Mouse (Mus musculus): ENCODE measurements at regions not wholly inside any gene's neighbourhood (a gene's known extent, or its start where the extent isn't known, plus 50 kb on each side); places are given as distances from the start of the nearest gene placed in this dataset.

DNA sequence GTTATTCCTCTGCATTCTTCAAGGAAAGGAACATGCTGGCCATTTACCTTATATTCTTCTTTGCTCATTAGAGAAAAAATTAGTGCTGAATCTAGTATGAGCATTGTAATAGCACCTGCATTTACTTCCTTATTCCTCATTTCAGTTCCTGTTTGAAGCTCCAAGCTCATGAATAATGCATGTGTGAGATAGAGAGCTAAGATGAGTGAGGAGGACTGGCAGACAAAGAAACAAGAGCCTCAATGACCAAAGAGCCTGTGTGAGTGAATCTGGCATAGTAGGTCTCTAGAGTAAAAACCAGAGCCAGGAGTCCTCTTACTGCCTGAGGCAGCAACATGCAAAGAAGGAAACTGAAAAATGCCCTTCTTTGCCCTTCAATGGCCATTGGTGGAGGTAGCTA is 365.4 kb upstream of the Adgrl4 start:
- H3K27ac ChIP-seq (replicated peaks; ENCODE audit: low read depth, low read length): no peak overlapping the region
- no peaks in the 10 kb centered on the region for H3K4me1 ChIP-seq (ENCODE audit: control insufficient read depth, insufficient read depth, low read length)
- ATAC-seq (ENCODE audit: insufficient number of reproducible peaks, low FRiP score, low TSS enrichment, low read depth) (no peak), DNase-seq (ENCODE audit: low spot score) (no peak)
- no peaks in the 10 kb centered on the region for H3K27me3 ChIP-seq (ENCODE audit: control insufficient read depth, insufficient read depth, low read length)
- H3K9ac ChIP-seq (ENCODE audit: low read length): no peak overlapping the region
- H3K36me3 ChIP-seq (ENCODE audit: control insufficient read depth, insufficient read depth, low read length): no peaks in the 10 kb centered on the region
- no peak overlapping the region for H3K4me2 ChIP-seq (ENCODE audit: low read depth, severe bottlenecking)
- no peaks in the 10 kb centered on the region for H3K9me3 ChIP-seq (ENCODE audit: control insufficient read depth, low read length)
- no peak overlapping the region for H3K4me3 ChIP-seq (ENCODE audit: low read depth, low read length)

DNA sequence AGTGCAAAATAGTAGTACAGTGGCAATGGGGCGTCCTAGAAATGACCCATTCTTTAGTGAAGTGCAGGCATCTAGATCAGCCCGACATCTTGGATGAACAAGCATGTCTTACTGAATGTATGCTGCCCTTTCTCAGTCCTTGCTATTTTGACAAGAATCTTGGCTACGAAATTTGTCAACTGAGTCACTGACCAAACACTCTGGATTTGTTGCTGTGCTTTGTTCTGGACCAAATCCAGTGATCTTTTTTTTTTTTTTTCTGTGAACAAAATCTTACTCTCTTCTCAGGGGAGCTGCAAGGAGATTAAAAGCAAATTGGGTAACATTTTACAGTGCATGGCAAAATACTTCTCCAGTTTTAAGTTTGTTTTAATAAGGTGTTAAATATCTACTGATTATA is 320.9 kb upstream of the Adgrl4 start:
- Histone ChIP-seq H3K27me3 (ENCODE audit: control insufficient read depth, insufficient read depth, low read length) (no peaks in the 10 kb centered on the region), H3K9me3 (ENCODE audit: control insufficient read depth, low read length) (no peaks in the 10 kb centered on the region), H3K4me3 (ENCODE audit: low read depth, low read length) (no peak overlapping the region), H3K9ac (ENCODE audit: low read length) (no peak overlapping the region), H3K4me2 (ENCODE audit: low read depth, severe bottlenecking) (no peak overlapping the region), H3K4me1 (ENCODE audit: control insufficient read depth, insufficient read depth, low read length) (no peaks in the 10 kb centered on the region), H3K36me3 (ENCODE audit: control insufficient read depth, insufficient read depth, low read length) (no peaks in the 10 kb centered on the region), H3K27ac (replicated peaks; ENCODE audit: low read depth, low read length) (no peak overlapping the region)
- ATAC-seq (ENCODE audit: insufficient number of reproducible peaks, low FRiP score, low TSS enrichment, low read depth) (no peak), DNase-seq (ENCODE audit: low spot score) (no peak)
- 86% methylated on average over 3 of the region's 3 CpGs for WGBS

DNA sequence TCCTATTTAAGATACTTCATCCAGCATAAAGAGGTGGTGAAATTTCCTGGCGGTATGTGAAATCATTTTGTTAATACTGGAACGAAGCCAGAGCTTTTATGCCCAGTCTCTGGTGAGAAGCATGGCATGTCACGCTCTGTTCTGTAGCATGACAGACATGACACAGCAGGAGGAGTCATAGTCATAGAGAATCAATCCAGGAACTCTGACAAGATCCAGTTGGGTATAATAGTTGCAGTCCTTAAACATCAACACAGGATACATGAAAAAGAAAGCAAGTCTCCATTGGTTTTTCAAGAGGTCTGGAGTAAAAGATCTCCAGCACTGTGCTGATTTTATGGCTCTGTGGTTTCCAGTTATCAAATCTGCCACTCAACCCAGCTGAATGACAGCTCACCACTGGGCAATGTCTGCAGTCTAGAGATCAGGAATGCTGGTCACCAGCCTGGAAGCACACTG is 320.1 kb upstream of the Adgrl4 start:
- ATAC-seq (ENCODE audit: insufficient number of reproducible peaks, low FRiP score, low TSS enrichment, low read depth) (no peak), DNase-seq (ENCODE audit: low spot score) (no peak)
- Histone ChIP-seq H3K4me3 (ENCODE audit: low read depth, low read length) (no peak overlapping the region), H3K4me2 (ENCODE audit: low read depth, severe bottlenecking) (no peak overlapping the region), H3K27me3 (ENCODE audit: control insufficient read depth, insufficient read depth, low read length) (no peaks in the 10 kb centered on the region), H3K9me3 (ENCODE audit: control insufficient read depth, low read length) (no peaks in the 10 kb centered on the region), H3K9ac (ENCODE audit: low read length) (no peak overlapping the region), H3K36me3 (ENCODE audit: control insufficient read depth, insufficient read depth, low read length) (no peaks in the 10 kb centered on the region), H3K4me1 (ENCODE audit: control insufficient read depth, insufficient read depth, low read length) (no peaks in the 10 kb centered on the region), H3K27ac (replicated peaks; ENCODE audit: low read depth, low read length) (no peak overlapping the region)
- WGBS: 88% methylated on average over 3 of the region's 3 CpGs

DNA sequence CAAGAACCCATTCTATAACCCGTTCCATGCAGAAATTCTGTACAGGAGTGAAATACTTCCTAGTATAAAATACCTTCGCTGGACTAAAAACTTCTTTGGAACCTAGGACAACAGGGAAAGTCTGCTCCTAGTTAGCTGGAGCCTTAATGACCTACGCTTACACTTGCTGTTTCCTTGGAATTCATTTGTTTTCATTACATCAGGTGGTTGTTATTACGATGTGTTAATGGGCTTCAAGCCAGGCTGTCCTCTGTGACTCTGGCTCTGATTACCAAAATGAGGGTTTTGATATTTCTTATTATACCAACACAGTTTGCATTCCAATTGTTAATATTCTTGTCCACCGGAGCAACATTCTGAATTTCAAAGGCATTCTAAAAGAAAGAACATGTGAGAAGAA is 313.6 kb upstream of the Adgrl4 start:
- H3K9ac ChIP-seq (ENCODE audit: low read length): no peak overlapping the region
- no peaks in the 10 kb centered on the region for H3K27me3 ChIP-seq (ENCODE audit: control insufficient read depth, insufficient read depth, low read length)
- DNase-seq (ENCODE audit: low spot score) (no peak), ATAC-seq (ENCODE audit: insufficient number of reproducible peaks, low FRiP score, low TSS enrichment, low read depth) (no peak)
- no peaks in the 10 kb centered on the region for H3K9me3 ChIP-seq (ENCODE audit: control insufficient read depth, low read length)
- no peaks in the 10 kb centered on the region for H3K36me3 ChIP-seq (ENCODE audit: control insufficient read depth, insufficient read depth, low read length)
- 0 out of 2 replicates have a peak, but pooled peaks cover 2% of the 10 kb centered on the region for H3K4me1 ChIP-seq (ENCODE audit: control insufficient read depth, insufficient read depth, low read length)
- H3K4me2 ChIP-seq (ENCODE audit: low read depth, severe bottlenecking): no peak overlapping the region
- no peak overlapping the region for H3K27ac ChIP-seq (replicated peaks; ENCODE audit: low read depth, low read length)
- WGBS: 22% methylated on average over 5 of the region's 5 CpGs
- H3K4me3 ChIP-seq (ENCODE audit: low read depth, low read length): no peak overlapping the region

DNA sequence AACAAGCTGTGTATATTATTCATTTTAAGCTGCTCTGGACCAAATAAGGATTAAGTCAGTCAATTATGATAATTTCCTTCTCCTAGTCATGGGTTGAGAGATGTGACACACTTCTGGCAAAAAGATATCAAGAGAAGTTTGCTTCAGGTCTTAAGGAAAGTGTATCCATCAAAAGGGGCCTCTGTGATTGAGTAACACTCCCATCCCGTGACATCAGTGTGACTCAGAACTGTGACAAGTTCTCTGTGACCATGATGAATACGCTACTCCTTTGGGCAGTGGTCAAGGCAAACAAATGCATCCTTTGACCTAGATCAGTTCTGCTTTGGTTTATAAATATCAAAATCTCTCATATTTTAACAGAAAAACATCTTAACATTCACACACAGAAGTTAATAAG is 290.8 kb upstream of the Adgrl4 start:
- ATAC-seq (ENCODE audit: insufficient number of reproducible peaks, low FRiP score, low TSS enrichment, low read depth) (no peak), DNase-seq (ENCODE audit: low spot score) (no peak)
- no peaks in the 10 kb centered on the region for H3K36me3 ChIP-seq (ENCODE audit: control insufficient read depth, insufficient read depth, low read length)
- H3K27me3 ChIP-seq (ENCODE audit: control insufficient read depth, insufficient read depth, low read length): no peaks in the 10 kb centered on the region
- H3K4me1 ChIP-seq (ENCODE audit: control insufficient read depth, insufficient read depth, low read length): no peaks in the 10 kb centered on the region
- no peak overlapping the region for H3K4me3 ChIP-seq (ENCODE audit: low read depth, low read length)
- no peak overlapping the region for H3K4me2 ChIP-seq (ENCODE audit: low read depth, severe bottlenecking)
- H3K9me3 ChIP-seq (ENCODE audit: control insufficient read depth, low read length): no peaks in the 10 kb centered on the region
- WGBS: 92% methylated on average over 2 of the region's 2 CpGs
- no peak overlapping the region for H3K9ac ChIP-seq (ENCODE audit: low read length)
- H3K27ac ChIP-seq (replicated peaks; ENCODE audit: low read depth, low read length): no peak overlapping the region

DNA sequence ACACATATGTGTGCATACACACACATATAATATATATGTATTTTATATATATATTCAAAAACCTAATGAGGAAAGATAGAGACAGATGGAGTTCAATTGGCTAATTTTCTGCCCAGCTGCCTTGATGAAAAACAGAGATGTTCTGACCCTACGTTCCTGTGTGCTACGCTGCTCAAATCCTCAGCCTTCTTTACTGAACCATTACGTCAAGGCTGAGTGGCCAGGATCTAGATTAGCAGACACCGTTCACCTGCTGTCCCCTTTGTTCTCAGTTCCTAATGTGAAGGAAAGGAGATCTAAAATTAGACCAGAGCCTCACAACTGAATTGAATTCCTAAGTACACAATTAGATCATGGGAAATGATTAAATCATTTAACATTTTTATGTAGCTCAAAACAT is 284.3 kb upstream of the Adgrl4 start:
- Histone ChIP-seq H3K36me3 (ENCODE audit: control insufficient read depth, insufficient read depth, low read length) (no peaks in the 10 kb centered on the region), H3K4me1 (ENCODE audit: control insufficient read depth, insufficient read depth, low read length) (no peaks in the 10 kb centered on the region), H3K27me3 (ENCODE audit: control insufficient read depth, insufficient read depth, low read length) (no peaks in the 10 kb centered on the region), H3K4me2 (ENCODE audit: low read depth, severe bottlenecking) (no peak overlapping the region), H3K9me3 (ENCODE audit: control insufficient read depth, low read length) (no peaks in the 10 kb centered on the region), H3K27ac (replicated peaks; ENCODE audit: low read depth, low read length) (no peak overlapping the region), H3K4me3 (ENCODE audit: low read depth, low read length) (no peak overlapping the region), H3K9ac (ENCODE audit: low read length) (no peak overlapping the region)
- ATAC-seq (ENCODE audit: insufficient number of reproducible peaks, low FRiP score, low TSS enrichment, low read depth): no peak
- DNase-seq (ENCODE audit: low spot score): no peak
- 75% methylated on average over 4 of the region's 4 CpGs for WGBS

DNA sequence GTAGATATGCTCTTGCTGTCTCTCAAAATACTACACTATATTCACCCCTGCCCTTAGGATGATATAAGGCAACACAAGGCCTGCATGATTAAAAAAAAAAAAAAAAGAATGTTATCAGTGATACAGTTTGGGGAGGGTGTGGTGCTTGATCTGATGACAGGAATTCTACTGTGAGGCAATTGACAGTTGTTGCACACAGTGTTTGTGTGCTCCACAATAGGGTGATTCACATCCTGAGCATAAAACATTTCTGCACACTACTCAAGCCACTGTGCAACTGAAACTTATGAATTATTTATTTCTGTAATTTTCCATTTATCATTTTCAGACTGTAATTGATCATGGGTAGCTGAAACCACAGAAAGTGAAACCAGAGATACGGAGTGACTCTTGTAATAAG is 277.2 kb upstream of the Adgrl4 start:
- Histone ChIP-seq H3K36me3 (ENCODE audit: control insufficient read depth, insufficient read depth, low read length) (no peaks in the 10 kb centered on the region), H3K9me3 (ENCODE audit: control insufficient read depth, low read length) (no peaks in the 10 kb centered on the region), H3K9ac (ENCODE audit: low read length) (no peak overlapping the region), H3K27me3 (ENCODE audit: control insufficient read depth, insufficient read depth, low read length) (no peaks in the 10 kb centered on the region), H3K4me2 (ENCODE audit: low read depth, severe bottlenecking) (no peak overlapping the region), H3K27ac (replicated peaks; ENCODE audit: low read depth, low read length) (no peak overlapping the region), H3K4me1 (ENCODE audit: control insufficient read depth, insufficient read depth, low read length) (no peaks in the 10 kb centered on the region), H3K4me3 (ENCODE audit: low read depth, low read length) (no peak overlapping the region)
- 87% methylated on average over 1 of the region's 1 CpGs for WGBS
- no peak for ATAC-seq (ENCODE audit: insufficient number of reproducible peaks, low FRiP score, low TSS enrichment, low read depth)
- no peak for DNase-seq (ENCODE audit: low spot score)

DNA sequence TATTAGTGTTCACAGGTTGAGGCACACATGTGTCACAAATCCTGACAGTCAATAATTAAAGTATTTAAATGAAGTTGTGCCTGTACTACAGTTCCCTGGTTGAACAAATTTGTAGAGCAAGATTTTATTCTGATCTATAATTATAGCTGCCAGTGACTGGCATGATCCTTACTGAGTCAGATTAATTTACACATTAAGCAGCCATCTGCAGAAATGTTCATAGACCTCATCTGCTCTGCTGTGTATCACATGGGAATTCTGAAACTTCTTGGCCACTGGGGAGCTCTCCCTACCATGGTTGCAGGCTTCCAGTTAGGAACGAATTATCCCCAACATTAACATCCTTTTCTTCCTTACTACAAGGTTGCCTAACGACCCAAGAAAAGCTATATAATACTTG is 255.6 kb upstream of the Adgrl4 start:
- Histone ChIP-seq H3K27ac (replicated peaks; ENCODE audit: low read depth, low read length) (no peak overlapping the region), H3K9me3 (ENCODE audit: control insufficient read depth, low read length) (no peaks in the 10 kb centered on the region), H3K4me3 (ENCODE audit: low read depth, low read length) (no peak overlapping the region), H3K27me3 (ENCODE audit: control insufficient read depth, insufficient read depth, low read length) (no peaks in the 10 kb centered on the region), H3K4me2 (ENCODE audit: low read depth, severe bottlenecking) (no peak overlapping the region), H3K9ac (ENCODE audit: low read length) (no peak overlapping the region), H3K36me3 (ENCODE audit: control insufficient read depth, insufficient read depth, low read length) (no peaks in the 10 kb centered on the region), H3K4me1 (ENCODE audit: control insufficient read depth, insufficient read depth, low read length) (no peaks in the 10 kb centered on the region)
- DNase-seq (ENCODE audit: low spot score): no peak
- ATAC-seq (ENCODE audit: insufficient number of reproducible peaks, low FRiP score, low TSS enrichment, low read depth): no peak
- 60% methylated on average over 2 of the region's 2 CpGs for WGBS

DNA sequence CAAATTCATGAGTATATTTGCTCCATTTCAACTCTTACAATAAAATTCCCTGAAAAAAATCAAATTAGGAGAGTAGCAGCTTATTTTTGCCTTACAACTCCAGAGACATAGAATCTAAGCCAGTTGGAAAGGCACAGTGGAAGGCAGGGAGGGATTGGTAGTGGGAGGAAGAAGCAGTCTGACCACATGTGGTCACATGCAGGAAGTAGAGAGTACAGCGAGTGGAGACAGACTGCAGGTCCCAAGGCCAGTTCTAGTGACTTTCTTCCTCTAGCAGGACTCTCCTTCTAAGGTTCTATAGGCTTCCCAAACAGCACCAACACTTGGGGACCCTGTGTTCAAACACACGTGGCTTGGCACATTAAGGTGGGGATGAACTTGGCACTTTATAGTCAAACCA is 245.6 kb upstream of the Adgrl4 start:
- no peak overlapping the region for H3K4me3 ChIP-seq (ENCODE audit: low read depth, low read length)
- H3K4me1 ChIP-seq (ENCODE audit: control insufficient read depth, insufficient read depth, low read length): no peaks in the 10 kb centered on the region
- DNase-seq (ENCODE audit: low spot score) (no peak), ATAC-seq (ENCODE audit: insufficient number of reproducible peaks, low FRiP score, low TSS enrichment, low read depth) (no peak)
- H3K36me3 ChIP-seq (ENCODE audit: control insufficient read depth, insufficient read depth, low read length): no peaks in the 10 kb centered on the region
- no peak overlapping the region for H3K9ac ChIP-seq (ENCODE audit: low read length)
- H3K4me2 ChIP-seq (ENCODE audit: low read depth, severe bottlenecking): no peak overlapping the region
- no peak overlapping the region for H3K27ac ChIP-seq (replicated peaks; ENCODE audit: low read depth, low read length)
- no peaks in the 10 kb centered on the region for H3K27me3 ChIP-seq (ENCODE audit: control insufficient read depth, insufficient read depth, low read length)
- H3K9me3 ChIP-seq (ENCODE audit: control insufficient read depth, low read length): no peaks in the 10 kb centered on the region
- WGBS: 76% methylated on average over 2 of the region's 2 CpGs
